8 mouse cellular contexts compared by ENCODE assay signal in genomic region chr13:85189644-85190121, GRCm38 (mm10). TPM values are rescaled to one million over a fixed set of nuclear protein-coding genes. Genes with fewer than 3 reads are reported as not detected.
A peak's percentile ranks its signal among the peaks of the same experiment; 100 is the strongest.
DNase-seq lines count a peak whose midpoint lies in the region; ATAC-seq and TF ChIP-seq lines count a peak whose summit lies in the region.

No protein-coding gene starts in this region.

- no peak for DNase-seq in heart, adult 18-20 months
- peak; percentile 15 for DNase-seq in ES-CJ7 (ENCODE audit: low read depth, low spot score)
- DNase-seq in midbrain, embryonic 10.5 days (ENCODE audit: low spot score), result peak; percentile 61
- DNase-seq in T-cell, adult 2 months (ENCODE audit: low spot score), result no peak
- no peak for DNase-seq in layer of hippocampus, postnatal 25 days (ENCODE audit: extremely low spot score in 1 of 2, low spot score in 1 of 2)

- peaks cover 13% of the 10 kb centered on the region for H3K4me1 ChIP-seq in heart, embryonic 13.5 days
- H3K4me1 ChIP-seq in embryonic facial prominence, embryonic 15.5 days, result no peaks in the 10 kb centered on the region
- no peaks in the 10 kb centered on the region for H3K4me1 ChIP-seq in intestine, postnatal 0 days (replicated peaks; ENCODE audit: control insufficient read depth, insufficient read depth, low read length)
- peaks cover 10% of the 10 kb centered on the region for H3K4me1 ChIP-seq in midbrain, embryonic 10.5 days

- peak overlapping the region; percentile 89 for H3K4me3 ChIP-seq in heart, embryonic 13.5 days
- peak overlapping the region; percentile 64 for H3K4me3 ChIP-seq in embryonic facial prominence, embryonic 15.5 days (replicated peaks)
- H3K4me3 ChIP-seq in intestine, postnatal 0 days (ENCODE audit: low read depth, low read length), result peak overlapping the region; percentile 93
- H3K4me3 ChIP-seq in midbrain, embryonic 10.5 days, result peak overlapping the region; percentile 93

- WGBS in heart, embryonic 13.5 days, result 0% methylated on average over 17 of the region's 17 CpGs
- WGBS in embryonic facial prominence, embryonic 15.5 days, result under 1% methylated on average over 17 of the region's 17 CpGs
- WGBS in intestine, postnatal 0 days, result 1% methylated on average over 17 of the region's 17 CpGs
- 3% methylated on average over 17 of the region's 17 CpGs for WGBS in midbrain, embryonic 10.5 days

- peak overlapping the region; percentile 77 for H3K4me2 ChIP-seq in heart, embryonic 13.5 days
- peak overlapping the region; percentile 70 for H3K4me2 ChIP-seq in embryonic facial prominence, embryonic 15.5 days (replicated peaks)
- H3K4me2 ChIP-seq in intestine, postnatal 0 days (replicated peaks; ENCODE audit: low read depth), result peak overlapping the region; percentile 95

- H3K27me3 ChIP-seq in heart, embryonic 13.5 days (replicated peaks), result no peaks in the 10 kb centered on the region
- no peaks in the 10 kb centered on the region for H3K27me3 ChIP-seq in embryonic facial prominence, embryonic 15.5 days
- H3K27me3 ChIP-seq in intestine, postnatal 0 days (replicated peaks; ENCODE audit: control insufficient read depth, insufficient read depth, low read length), result no peaks in the 10 kb centered on the region
- no peaks in the 10 kb centered on the region for H3K27me3 ChIP-seq in midbrain, embryonic 10.5 days (ENCODE audit: low read depth, poor library complexity, severe bottlenecking)

- peak; percentile 67 for ATAC-seq in heart, embryonic 13.5 days (ENCODE audit: extremely low read depth, insufficient number of reproducible peaks, low FRiP score, low TSS enrichment)
- peak; percentile 78 for ATAC-seq in embryonic facial prominence, embryonic 15.5 days (ENCODE audit: insufficient number of reproducible peaks, low FRiP score, low TSS enrichment, low read depth)
- peak; percentile 78 for ATAC-seq in intestine, postnatal 0 days

- peaks cover 33% of the 10 kb centered on the region for H3K36me3 ChIP-seq in heart, embryonic 13.5 days
- peaks cover 18% of the 10 kb centered on the region for H3K36me3 ChIP-seq in embryonic facial prominence, embryonic 15.5 days
- H3K36me3 ChIP-seq in intestine, postnatal 0 days (ENCODE audit: control insufficient read depth, insufficient read depth), result peaks cover 4% of the 10 kb centered on the region; the same call in 1 of the 2 replicates
- H3K36me3 ChIP-seq in midbrain, embryonic 10.5 days, result peaks cover 35% of the 10 kb centered on the region

- H3K9me3 ChIP-seq in heart, embryonic 13.5 days, result no peaks in the 10 kb centered on the region
- H3K9me3 ChIP-seq in embryonic facial prominence, embryonic 15.5 days (replicated peaks), result no peaks in the 10 kb centered on the region
- no peaks in the 10 kb centered on the region for H3K9me3 ChIP-seq in intestine, postnatal 0 days (ENCODE audit: control insufficient read depth)
- H3K9me3 ChIP-seq in midbrain, embryonic 10.5 days (replicated peaks), result no peaks in the 10 kb centered on the region

- TF ChIP-seq CTCF in intestine, postnatal 0 days (IDR thresholded peaks at IDR 0.05; ENCODE audit: low read depth), result no peak; the same call in 1 of the 2 replicates

- peak overlapping the region; percentile 94 for H3K9ac ChIP-seq in heart, embryonic 13.5 days
- H3K9ac ChIP-seq in embryonic facial prominence, embryonic 15.5 days, result peak overlapping the region; percentile 49
- H3K9ac ChIP-seq in intestine, postnatal 0 days (ENCODE audit: low read depth, low read length), result peak overlapping the region; percentile 81

- peak overlapping the region; percentile 91 for H3K27ac ChIP-seq in heart, embryonic 13.5 days (replicated peaks)
- peak overlapping the region; percentile 69 for H3K27ac ChIP-seq in embryonic facial prominence, embryonic 15.5 days (replicated peaks)
- peak overlapping the region; percentile 71 for H3K27ac ChIP-seq in intestine, postnatal 0 days (ENCODE audit: low read depth, low read length)
- peak overlapping the region; percentile 86 for H3K27ac ChIP-seq in midbrain, embryonic 10.5 days (replicated peaks)

RNA-seq across cellular contexts. Expression of gene Ccnh, which starts 0.5 kb away (rescaled TPM):
- polyA plus RNA-seq in heart, embryonic 13.5 days (2015; fragmentation: Nextera tagmentation; extraction: Ambion mirVana), result 55.0 and 62.4 TPM in 2 replicates
- total RNA-seq in heart, adult 18-20 months (2021), result 10 to 100 TPM; 33.7 to 33.8 TPM
- 67.1 and 71.0 TPM in 2 replicates for polyA plus RNA-seq in embryonic facial prominence, embryonic 15.5 days (2015; fragmentation: Nextera tagmentation; extraction: Ambion mirVana)
- 46.2 and 50.8 TPM in 2 replicates for polyA plus RNA-seq in intestine, postnatal 0 days (2015; fragmentation: Nextera tagmentation; extraction: Ambion mirVana)
- polyA plus RNA-seq in midbrain, embryonic 10.5 days (2016; fragmentation: Nextera tagmentation; extraction: Ambion mirVana), result 103 and 109 TPM in 2 replicates
- total RNA-seq in layer of hippocampus, postnatal 25 days (2021), result 10 to 100 TPM; 64.7 to 64.8 TPM

Comparison
In these comparisons a context has a peak if more than half of its experiments do, and no peak if none do; other contexts are left out.
1. DNase-seq: peak in ES-CJ7 (single experiment) and midbrain, embryonic 10.5 days (single experiment); none in heart, adult 18-20 months (0 of 2), T-cell, adult 2 months (single experiment) and layer of hippocampus, postnatal 25 days (0 of 2).
2. Peak in every context shown above with its lines, with median percentiles within 50 percentile points of each other: ATAC-seq, H3K27ac ChIP-seq, H3K4me2 ChIP-seq, H3K4me3 ChIP-seq and H3K9ac ChIP-seq.